Mouse (Mus musculus) urinary bladder, adult 18-20 months (tissue): ENCODE data around the gene Ankmy2.

Experiments
- DNase-seq, 2 experiments: peaks; one replicate each; pipeline ENCODE4 v3.0.0; 2022; ENCODE audit warnings: low spot score in 2 of 2, mixed read lengths in 2 of 2

Ankmy2 gene

DNA sequence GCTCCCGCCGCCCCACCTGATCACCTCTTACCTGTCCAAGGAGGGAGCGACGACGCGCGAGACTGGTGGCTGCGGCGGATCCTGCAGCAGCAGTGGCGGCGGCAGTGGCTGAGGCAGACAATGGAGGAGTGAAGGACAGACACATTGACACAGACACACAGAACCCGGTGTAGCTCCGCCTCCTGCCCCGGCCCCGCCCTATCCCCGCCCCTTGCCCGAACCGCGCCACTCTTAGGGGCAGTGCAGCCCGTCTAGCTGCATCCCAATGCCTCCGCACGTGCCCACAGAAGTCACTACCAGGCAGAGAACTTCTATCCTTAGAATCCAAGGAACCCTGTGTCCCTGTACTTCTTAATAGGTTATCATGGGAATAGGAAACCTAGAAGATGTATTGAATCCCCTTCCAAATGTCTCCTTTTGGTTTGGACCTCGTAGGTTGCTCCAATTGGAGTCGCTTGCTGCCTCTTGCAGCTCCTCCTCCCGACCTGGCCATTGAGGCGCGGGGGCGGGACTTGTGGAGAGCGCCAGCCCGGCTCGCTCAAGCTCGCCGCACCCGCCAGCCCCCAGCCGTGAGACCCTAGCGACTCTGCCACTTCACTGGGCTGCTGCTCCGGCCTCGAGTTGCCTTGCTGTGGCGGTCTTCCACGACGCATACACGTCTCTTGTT, at the start of gene Ankmy2:
Gene Ankmy2, plus strand, starts transcription at position 478 of the 667 bp plus-strand sequence.
- DNase-seq = peak; percentile 83 to 86

DNA sequence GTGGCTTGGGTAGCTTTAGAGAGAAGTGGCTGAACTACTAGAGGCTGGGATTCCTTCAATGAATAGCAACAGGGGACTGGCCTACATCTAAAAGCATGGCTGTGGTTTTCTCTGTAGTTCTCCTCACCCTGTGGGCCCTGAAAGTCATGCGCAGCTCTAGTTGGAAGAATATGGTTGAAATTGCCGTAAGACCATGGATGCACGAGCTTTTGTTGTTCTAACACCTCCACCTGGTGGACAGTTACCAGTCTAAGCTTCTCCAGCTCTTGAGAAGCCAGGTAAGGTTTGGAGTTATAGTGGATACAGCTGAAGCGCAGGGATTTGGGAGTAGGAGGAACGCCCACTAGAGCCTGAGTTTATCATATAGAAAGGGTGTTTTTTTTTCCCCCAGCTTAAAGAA, 48.5 kb upstream of the Ankmy2 start:
- no peak for DNase-seq

DNA sequence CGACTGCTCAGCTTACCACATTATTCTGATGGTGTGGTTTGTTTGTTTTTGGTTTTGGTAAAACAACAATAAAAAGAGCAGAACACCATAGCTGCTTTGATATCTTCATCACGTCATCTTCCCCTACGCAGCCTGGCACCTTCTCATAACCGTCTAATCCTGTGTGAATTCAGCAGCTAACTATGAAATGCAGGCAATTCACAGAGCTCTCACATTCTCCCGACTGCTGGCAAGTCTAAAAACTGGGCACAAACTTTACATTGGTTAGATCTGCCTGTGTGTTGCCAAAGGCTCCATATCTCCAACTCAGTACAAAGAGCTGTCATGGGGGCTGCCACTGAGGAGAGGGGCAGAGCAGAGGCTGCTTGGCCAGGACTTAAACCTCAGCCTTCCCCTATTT, 46.5 kb upstream of the Ankmy2 start:
- no peak for DNase-seq

DNA sequence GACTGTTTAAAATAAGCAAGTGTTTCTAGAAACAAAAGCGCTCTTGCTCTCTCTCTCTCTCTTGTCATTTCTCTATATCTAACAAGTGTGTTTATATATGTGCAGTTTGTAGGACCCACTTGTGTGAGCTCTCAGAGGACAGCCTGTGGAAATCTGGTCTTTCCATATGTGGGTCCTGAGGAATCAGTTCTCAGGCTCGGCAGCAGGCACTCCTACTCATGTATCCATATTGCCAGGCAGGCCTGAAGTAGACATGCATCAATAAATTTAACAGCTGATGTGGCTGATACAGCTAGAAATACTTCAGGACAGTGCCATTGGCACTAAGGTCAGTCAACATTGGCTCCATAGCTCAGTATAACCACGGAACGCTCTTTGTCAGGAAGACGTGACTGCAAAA, 45.8 kb upstream of the Ankmy2 start:
- no peak for DNase-seq

DNA sequence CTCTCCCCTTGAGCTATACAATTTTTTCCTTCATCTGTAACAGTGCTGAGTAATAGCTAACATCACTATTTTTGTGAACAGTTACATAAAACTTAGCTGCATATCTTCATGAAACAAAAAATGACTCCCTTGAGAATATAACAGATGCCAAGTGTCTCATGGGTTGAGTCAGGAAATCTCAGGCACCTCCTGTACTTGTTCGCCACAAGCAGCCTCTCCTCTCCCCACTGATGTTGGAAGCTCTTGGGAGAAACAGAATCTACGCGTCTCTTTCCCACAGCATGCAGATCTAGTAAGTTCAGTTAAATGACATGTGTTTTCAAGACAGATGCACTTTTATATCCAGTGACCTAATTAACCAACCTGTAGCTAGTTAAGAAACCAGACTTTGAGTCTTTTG, 44.8 kb upstream of the Ankmy2 start:
- no peak for DNase-seq

DNA sequence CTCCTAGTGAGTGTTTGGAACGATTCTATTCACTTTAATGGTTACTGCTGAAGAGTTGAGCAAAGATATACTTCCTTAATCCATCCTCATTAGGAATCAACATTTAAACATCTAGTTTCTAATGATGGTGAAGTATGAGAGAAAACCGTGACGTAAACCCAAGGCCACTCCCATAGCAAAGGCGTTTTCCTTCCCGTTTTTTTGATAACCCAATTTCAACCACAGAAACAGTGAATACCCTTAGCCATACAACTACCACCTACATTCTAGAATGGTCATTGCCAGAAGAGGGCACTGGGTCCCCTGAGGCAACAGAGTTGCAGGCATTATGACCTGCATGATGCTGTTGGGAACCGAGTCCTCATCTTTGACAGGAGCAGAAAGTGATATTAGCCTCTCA, 39.8 kb upstream of the Ankmy2 start:
- no peak for DNase-seq

DNA sequence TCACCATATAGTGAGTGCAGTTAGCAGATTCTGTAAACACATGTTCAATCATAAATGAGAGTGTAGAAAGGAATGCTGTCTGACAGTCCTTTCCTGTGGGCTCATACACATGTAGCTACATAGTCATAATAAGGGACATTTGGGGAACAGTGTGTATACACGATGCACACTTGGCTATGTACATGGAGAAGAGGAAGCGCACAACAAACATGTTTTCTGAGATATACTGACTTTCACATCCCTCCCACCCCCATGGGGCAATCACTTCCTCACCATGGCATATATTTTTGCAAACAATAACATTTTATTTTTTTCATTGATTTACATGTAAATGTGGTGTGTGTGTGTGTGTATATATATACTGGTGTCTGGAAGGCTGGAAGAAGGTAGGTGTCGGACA, 37.7 kb upstream of the Ankmy2 start:
- no peak for DNase-seq

DNA sequence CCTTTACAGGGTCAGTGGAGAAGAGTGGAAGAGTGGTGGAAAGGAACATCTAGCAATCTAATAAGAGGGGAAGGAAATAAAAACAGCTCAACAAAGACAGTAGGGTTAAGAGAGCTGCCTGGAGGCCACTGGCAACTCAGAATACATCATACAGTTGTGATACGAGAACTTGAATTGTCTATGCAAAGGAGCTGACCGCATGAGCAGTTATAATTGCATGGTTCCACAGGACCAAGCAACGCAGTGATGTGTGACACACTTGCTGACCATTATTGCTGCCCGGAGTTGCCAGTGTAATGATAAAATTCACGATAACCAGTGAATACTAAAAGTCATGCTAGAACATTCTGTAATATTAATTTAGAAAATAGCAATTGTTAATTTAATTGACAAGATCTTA, 30.9 kb upstream of the Ankmy2 start:
- DNase-seq = no peak

DNA sequence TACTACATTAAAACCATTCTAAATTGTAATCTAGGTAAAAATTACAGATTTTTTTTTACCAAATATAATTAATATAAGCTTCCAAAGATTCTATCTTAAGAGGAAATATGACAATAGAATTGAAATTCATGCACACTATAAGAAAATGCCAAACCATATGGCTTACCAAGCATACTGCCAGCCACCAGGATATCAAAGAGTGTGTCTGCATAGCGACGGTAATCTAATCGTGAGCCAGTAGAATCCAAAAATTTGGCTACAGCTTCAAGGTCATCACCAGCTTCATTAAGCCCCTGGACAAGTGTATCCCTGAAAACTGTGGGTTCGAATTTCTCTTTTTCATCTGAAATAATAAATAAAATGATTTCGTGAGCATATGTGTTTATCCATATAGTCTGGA, 27.1 kb upstream of the Ankmy2 start:
- DNase-seq = no peak

DNA sequence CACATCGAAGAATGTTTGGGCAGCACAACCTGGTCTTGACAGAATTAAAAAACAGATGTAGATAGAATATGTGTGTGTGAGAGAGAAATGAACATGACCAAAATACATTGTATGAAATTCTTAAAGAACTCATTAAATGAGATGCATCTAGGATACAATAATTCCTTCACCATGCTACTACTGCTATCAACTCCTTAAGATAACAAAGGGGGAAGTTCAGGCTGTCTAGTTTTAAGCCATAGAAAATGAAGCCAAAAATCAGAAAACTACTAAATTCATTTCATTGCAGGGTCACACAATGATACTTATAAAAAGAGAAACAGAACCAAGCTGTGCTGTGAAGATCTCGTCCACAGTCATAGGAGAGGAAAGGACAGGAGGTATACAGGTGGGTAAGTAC, 24.7 kb upstream of the Ankmy2 start:
- DNase-seq = no peak

DNA sequence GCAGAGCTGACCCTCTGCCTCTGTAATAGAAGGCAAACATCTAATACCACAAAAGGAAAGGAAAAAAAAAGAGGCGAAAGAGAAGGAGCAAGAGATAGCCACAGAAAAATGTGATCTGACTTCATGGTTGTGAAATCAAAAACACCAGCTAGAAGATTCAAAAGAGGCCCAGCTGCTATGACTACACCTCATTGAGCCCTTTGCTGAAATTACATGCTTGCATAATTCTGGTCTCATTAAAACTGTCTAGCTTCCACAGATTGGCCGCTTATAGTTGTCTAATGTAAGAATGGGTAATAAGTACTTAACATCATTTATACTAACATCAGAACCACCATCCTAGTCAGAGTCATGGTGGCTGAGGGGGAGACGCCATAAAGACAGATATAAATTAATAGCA, 24.2 kb upstream of the Ankmy2 start:
- DNase-seq = no peak

DNA sequence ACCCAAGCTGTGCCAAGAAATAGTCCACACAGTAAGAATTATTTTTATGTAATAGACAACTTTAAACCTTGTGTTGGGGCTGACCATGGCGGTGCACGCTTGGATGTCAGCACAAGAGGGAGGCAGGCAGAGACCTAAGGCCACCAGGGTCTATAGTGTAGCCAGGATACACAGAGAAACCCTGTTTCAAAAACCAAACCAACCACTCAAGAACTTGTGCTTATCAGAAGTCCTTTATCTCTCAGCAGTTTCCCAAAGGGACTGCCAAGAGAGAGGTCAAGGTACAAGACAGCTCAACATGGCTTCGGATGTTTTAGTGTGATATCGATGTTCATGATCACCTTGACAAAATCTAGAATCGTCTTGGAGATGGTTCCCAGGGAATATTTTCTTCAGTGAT, 23.4 kb upstream of the Ankmy2 start:
- DNase-seq = no peak

DNA sequence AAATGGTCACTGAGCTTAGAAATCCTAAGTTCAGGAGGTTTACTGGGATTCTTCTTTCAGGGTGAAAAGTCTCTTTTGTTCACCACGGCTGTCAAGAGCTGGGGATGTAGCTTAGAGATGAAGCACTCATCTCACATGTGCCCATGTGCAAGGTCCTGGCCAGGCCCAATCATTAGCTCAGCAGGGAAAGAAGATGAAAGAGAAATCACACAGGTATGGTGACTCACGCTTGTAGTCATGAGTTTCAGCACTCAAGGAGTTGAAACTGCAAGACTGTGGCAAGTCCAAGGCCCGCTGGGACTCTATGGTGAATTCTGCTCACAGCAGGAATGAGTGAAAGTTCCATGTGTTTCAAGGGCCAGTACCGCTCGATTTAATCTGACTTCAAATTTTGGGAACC, 22.8 kb upstream of the Ankmy2 start:
- DNase-seq = no peak

DNA sequence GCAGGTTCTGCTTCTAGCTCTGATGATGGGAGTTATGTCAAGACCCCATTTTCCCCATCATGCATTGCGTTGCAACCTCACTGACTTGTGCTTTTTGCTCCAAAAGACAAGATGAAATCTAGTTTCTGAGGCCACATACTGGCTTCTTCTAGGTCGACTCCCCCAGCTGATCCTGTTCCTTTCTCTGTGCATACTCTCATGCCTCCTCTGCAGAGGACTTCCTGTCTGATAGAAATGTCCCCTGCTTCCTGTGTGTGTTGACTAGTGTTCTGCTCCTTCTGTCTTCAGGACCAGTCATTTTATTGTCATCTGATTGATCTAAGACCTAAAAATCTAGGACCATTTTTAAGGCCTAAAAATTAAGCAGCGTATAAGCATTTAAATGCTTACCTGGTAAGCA, 21.5 kb upstream of the Ankmy2 start:
- DNase-seq = no peak

DNA sequence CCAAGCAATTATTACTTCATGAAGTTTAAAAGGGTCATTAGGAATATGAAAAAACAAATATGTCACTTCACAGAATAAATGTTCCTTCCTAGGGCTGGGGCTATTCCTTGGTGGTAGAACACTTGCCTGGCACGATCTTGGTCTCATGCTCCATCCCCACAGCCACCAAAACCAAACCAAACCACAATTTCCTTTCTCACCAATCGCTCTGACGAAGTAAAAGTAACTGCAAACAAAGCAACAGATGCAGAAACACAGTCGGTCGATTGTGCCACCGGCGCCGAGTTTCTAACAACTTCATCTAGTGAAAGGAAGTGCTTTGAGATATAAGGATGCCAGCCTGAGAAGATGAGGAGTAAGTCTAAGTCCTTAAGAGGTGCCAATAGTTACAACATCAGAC, 20.6 kb upstream of the Ankmy2 start:
- DNase-seq = no peak

DNA sequence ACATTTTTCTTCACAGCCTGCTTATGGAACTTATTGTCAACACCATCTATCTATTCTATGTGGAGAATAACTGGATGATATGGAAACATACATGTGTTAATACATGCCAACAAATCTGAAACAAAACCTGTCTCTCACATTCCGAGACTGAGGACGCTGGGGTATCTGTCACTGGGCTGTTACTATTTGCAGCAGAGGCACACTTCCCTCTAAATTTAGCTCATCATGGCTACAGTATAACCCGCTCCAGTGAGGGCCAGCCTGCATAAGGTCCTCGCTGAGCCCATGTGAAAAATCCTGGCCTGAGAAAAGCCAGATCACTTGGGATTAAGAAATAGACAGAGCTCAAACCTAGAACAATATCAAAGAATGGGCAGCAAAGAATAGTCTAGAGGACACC, 19.7 kb upstream of the Ankmy2 start:
- DNase-seq = no peak

DNA sequence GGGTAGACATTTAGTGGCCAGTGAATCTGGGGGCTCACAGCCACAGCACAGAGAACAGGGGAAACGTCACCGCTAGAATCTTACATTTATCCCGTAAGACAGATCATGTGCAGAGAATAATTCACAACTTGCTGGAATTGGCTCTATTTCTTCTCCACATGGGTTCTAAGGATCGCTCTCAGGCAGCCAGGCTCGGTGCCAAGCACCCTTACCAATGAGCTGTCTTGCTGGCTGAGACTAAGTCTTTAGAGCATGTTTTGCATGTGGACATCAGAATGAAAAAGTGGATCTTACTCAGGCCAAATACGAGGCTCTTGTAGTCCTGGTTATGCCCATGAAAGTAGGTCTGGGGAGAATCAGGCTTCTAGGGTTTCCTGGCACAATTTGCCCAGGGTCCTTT, 16.5 kb upstream of the Ankmy2 start:
- no peak for DNase-seq

DNA sequence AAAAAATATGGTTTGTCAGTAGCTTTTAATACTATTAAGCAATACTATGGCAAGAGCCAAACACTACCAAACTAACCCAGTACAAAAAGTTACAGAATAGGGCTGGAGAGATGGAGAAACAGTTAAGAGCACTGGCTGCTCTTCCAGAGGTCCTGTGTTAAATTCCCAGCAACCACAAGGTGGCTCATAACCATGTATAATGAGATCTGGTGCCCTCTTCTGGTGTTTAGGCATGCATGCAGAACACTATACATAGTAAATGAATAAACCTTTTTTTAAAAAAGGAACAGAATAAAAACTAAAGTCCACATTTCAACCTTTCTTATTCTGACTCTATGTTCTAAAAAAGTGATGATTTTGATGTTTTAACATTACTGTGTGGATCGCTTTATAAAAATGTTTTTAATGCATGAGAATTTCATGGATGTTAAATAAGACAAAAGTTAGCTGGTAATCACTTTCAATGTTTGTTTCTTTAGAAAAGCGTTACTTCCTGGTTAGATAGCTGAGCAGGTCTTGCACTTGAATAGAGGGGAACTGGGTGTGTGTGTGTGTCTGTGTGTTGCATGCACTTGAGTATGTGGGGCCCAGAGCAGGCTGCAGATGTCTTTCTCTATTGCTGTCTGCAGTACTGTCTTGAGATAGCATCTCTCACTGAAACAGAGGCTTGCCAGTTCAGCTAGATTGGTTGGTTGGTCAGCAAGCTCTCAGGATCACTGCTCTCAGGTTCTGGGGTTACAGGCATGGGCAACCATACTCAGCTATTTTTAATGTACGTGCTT, 10.5 kb upstream of the Ankmy2 start:
- DNase-seq = no peak

DNA sequence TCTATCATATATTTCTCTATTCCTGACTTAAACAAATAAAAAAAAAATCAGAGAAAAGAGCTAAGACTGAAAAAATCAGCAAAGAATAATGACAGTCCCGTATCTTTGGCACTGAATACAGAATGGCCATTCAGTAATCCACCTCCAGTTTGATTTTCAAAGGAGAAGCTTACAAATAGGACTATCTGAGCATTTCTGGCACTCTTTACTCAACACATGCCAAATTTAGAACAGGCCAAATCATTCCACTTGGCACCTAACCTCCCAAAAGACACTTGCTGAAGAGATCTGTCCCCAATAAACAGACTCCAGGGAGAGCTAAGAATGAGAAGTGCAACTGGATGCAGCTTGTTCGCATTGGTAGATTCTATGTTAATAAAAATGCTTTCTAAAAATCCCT, 6.6 kb upstream of the Ankmy2 start:
- DNase-seq = no peak

DNA sequence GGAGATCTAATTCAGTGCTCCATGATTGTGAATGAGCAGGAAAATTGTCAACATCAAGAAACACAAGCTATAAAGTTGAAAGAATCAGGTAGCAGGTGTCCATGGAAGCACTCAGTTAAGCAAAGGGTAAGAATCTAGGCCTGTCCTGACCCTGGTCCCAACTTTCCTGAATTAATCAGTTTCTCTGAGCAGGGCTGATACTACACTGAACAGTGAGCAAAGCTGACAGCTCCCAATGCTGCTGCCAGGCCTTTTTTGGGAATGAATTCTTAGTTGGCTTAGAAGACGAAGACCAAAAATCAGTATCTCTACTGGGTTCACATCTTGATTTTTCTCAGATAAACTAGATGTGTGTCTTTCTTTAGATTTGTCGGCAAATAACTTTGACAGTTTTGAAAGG, 6.2 kb upstream of the Ankmy2 start:
- DNase-seq = no peak

DNA sequence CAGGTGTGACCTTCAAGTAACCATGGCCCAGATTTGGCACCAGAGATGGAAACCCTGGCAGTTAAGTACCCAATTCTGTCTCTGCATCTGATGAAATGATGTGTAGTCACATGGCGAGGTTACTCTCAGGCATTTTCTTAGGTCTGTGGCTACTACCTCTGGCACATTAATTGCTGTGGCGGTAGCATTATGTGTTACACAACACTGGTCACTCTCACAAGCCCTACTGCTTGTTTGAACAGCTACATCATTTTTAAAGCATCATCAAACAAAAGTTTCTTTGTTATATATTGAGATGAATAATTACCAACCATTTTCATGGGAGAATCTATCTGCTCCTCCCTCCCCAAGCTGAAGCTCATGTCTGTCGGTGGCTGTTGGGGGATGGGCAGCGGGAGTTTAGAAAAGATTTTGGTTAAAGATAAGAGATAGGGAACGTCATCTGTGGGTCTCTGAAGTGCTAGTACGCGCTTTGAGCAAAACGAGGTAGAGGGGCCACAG, 1.7 kb upstream of the Ankmy2 start:
- DNase-seq = no peak

DNA sequence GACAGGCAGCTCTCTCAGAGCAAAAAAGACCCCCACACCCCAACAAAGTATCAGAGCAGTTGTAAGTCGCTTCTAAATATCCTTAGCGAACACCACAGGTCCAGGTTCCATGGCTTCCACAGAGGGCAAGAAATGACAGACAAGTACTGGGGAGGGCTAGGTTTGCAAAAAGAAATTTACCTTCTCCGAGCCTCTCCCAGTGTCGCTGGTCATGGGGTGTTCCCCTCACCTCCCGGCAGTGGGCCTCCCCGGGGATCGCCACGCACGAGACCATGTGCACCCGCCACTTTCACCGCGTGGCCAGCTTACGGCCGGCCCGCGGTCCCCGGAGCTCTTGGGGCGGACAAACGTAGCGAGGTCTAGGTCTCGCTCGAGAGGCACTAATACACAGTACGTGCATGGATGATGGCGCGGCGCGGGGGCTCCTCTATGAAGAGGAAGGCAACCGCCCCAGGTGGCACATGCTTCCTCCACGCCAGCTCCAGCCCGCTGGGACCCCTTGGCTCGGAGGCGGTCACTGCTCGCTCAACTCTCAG, 745 bp upstream of the Ankmy2 start:
- DNase-seq = no peak

DNA sequence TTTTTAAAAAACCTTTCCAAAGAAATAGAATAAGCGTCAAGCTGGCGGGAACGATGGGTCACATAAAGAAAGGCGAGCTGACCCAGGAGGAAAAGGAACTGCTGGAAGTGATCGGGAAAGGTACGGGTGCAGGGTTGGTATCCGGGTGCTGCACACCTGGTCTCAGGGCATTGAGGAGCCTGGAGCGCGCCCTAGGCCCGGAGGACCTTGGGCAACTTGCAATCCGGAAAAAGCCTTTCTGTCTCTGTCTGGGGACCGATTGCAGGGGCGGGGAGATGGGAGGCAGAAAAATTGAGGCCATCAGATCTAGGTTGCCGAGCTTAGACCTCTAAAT, 357 bp downstream of the Ankmy2 start:
- DNase-seq = no peak
